Mouse (Mus musculus): ENCODE measurements around the gene Dmrta2.

DNA sequence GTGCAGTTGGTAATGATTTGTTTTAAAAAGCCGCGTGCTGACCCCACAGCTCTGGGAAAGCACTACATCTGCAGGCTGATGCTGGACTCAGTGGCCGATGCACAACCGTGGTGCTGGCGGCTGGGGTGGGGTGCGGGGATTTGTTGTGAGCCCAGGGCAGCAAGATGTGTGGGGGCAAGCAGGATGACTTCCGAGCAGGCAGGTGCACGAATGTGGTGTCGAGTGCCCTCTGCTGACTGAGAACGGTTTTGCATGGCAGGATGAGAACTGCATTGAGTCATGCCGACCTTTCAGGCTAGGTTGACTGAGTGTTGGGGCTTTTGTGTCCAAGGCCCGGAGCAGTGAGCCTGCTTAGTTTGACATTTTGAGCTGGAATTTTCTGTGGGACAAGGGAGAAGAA lies 42.4 kb downstream of the Dmrta2 start:
- peak; percentile 85 for TF ChIP-seq CTCF (IDR thresholded peaks at IDR 0.05; ENCODE audit: low read depth)
- TF ChIP-seq EP300 (IDR thresholded peaks at IDR 0.05; ENCODE audit: low read depth) = no peak

Measured in liver, embryonic 14.5 days (tissue).